Mouse (Mus musculus) MEL (cell line): ENCODE measurements around the gene Malsu1. TPM values are rescaled to one million over a fixed set of nuclear protein-coding genes. Genes with fewer than 3 reads are reported as not detected.

Experiments used
- DNase-seq: peaks from one replicate; pipeline ENCODE4 v3.0.0; 2011; ENCODE audit warnings: low read depth, low spot score
- H3K27ac ChIP-seq: 2 replicates; pipeline ENCODE4 v1.5.1; 2012; ENCODE audit warnings: low read depth, mild to moderate bottlenecking, control low read depth, low read length, moderate library complexity; ENCODE audit not compliant: control insufficient read depth
- H3K27me3 ChIP-seq, 2 experiments: fragments of 150-350 bp in 1 of 2; sonication (generic) in 1 of 2; 2 replicates each; pipeline ENCODE4 v1.6.1; 2012; ENCODE audit warnings: low read length in 2 of 2, mild to moderate bottlenecking in 2 of 2, improper control_type of control experiment in 1 of 2, moderate library complexity in 1 of 2; ENCODE audit not compliant: insufficient read depth in 2 of 2, control insufficient read depth in 1 of 2
- H3K36me3 ChIP-seq, 2 experiments: 2 replicates each; pipeline ENCODE4 v1.6.1; 2012 to 2014; ENCODE audit warnings: low read length in 2 of 2, improper control_type of control experiment in 1 of 2, inconsistent platforms in 1 of 2, mild to moderate bottlenecking in 1 of 2; ENCODE audit not compliant: insufficient read depth in 2 of 2, control insufficient read depth in 1 of 2
- H3K4me1 ChIP-seq, 2 experiments: fragments of 150-350 bp in 1 of 2; sonication (generic) in 1 of 2; 2 replicates each; pipeline ENCODE4 v1.6.1; 2012; ENCODE audit warnings: low read length in 2 of 2, improper control_type of control experiment in 1 of 2, mild to moderate bottlenecking in 1 of 2; ENCODE audit not compliant: insufficient read depth in 2 of 2, control insufficient read depth in 1 of 2
- H3K4me3 ChIP-seq, 2 experiments: fragments of 150-350 bp in 1 of 2; sonication (generic) in 1 of 2; 2 replicates each; pipeline ENCODE4 v1.5.1; 2012; ENCODE audit warnings: low read depth in 2 of 2, low read length in 2 of 2, mild to moderate bottlenecking in 2 of 2, moderate library complexity in 2 of 2, control low read depth in 1 of 2, improper control_type of control experiment in 1 of 2; ENCODE audit not compliant: control insufficient read depth in 1 of 2, insufficient read depth in 1 of 2
- H3K79me2 ChIP-seq: 2 replicates; pipeline ENCODE4 v1.6.1; 2012; ENCODE audit warnings: mild to moderate bottlenecking, low read length, moderate library complexity; ENCODE audit not compliant: control insufficient read depth, poor library complexity, insufficient read depth
- H3K9ac ChIP-seq: 2 replicates; pipeline ENCODE4 v1.6.1; 2012; ENCODE audit warnings: low read depth, mild to moderate bottlenecking, control low read depth, low read length, moderate library complexity; ENCODE audit not compliant: control insufficient read depth, poor library complexity, severe bottlenecking
- H3K9me3 ChIP-seq: fragments of 150-350 bp; sonication (generic); replicated peaks from 2 replicates; pipeline ENCODE4 v1.6.1; 2012; ENCODE audit warnings: mild to moderate bottlenecking, low read length, improper control_type of control experiment, moderate library complexity; ENCODE audit not compliant: insufficient read depth
- CHD2 ChIP-seq: IDR thresholded peaks from 2 replicates; pipeline ENCODE4 v1.6.1; 2011; ENCODE audit warnings: low read length, improper control_type of control experiment
- CTCF ChIP-seq, 3 experiments: IDR thresholded peaks in 2 of 3; conservative IDR thresholded peaks in 1 of 3; 2 replicates each; pipeline ENCODE4 v1.5.1; 2011 to 2012; ENCODE audit warnings: low read length in 3 of 3, low read depth in 2 of 3, mild to moderate bottlenecking in 2 of 3, improper control_type of control experiment in 1 of 3, inconsistent platforms in 1 of 3, mixed read lengths in 1 of 3, moderate library complexity in 1 of 3; ENCODE audit not compliant: control insufficient read depth in 1 of 3, insufficient read depth in 1 of 3, poor library complexity in 1 of 3, severe bottlenecking in 1 of 3
- E2F4 ChIP-seq: IDR thresholded peaks from 2 replicates; pipeline ENCODE4 v1.6.1; 2011; ENCODE audit warnings: low read depth, low read length, improper control_type of control experiment, borderline replicate concordance
- ELF1 ChIP-seq: IDR thresholded peaks from 2 replicates; pipeline ENCODE4 v1.6.1; 2014; ENCODE audit warnings: low read depth, mild to moderate bottlenecking, inconsistent platforms, low read length, improper control_type of control experiment, moderate library complexity
- ETS1 ChIP-seq: IDR thresholded peaks from 2 replicates; pipeline ENCODE4 v1.6.1; 2012; ENCODE audit warnings: low read depth, mild to moderate bottlenecking, inconsistent platforms, low read length, improper control_type of control experiment, moderate library complexity
- GABPA ChIP-seq: IDR thresholded peaks from 2 replicates; pipeline ENCODE4 v1.6.1; 2012; ENCODE audit warnings: low read depth, mild to moderate bottlenecking, inconsistent platforms, low read length, improper control_type of control experiment, moderate library complexity
- GATA1 ChIP-seq: IDR thresholded peaks from 2 replicates; pipeline ENCODE4 v1.6.1; 2011; ENCODE audit warnings: low read depth, low read length, improper control_type of control experiment
- HCFC1 ChIP-seq: IDR thresholded peaks from 2 replicates; pipeline ENCODE4 v1.6.1; 2012; ENCODE audit warnings: low read depth, mild to moderate bottlenecking, inconsistent platforms, low read length, improper control_type of control experiment, moderate library complexity
- KAT2A ChIP-seq: conservative IDR thresholded peaks from 2 replicates; pipeline ENCODE4 v1.6.1; 2012; ENCODE audit warnings: low read depth, low read length, improper control_type of control experiment, inconsistent platforms
- MAFK ChIP-seq: IDR thresholded peaks from 2 replicates; pipeline ENCODE4 v1.6.1; 2011; ENCODE audit warnings: low read depth, mild to moderate bottlenecking, low read length, improper control_type of control experiment, borderline replicate concordance
- MAZ ChIP-seq: IDR thresholded peaks from 2 replicates; pipeline ENCODE4 v1.6.1; 2012; ENCODE audit warnings: low read depth, mild to moderate bottlenecking, inconsistent platforms, low read length, improper control_type of control experiment
- MXI1 ChIP-seq: IDR thresholded peaks from 2 replicates; pipeline ENCODE4 v1.6.1; 2011; ENCODE audit warnings: mild to moderate bottlenecking, low read depth, low read length, improper control_type of control experiment
- MYB ChIP-seq: IDR thresholded peaks from 2 replicates; pipeline ENCODE4 v1.6.1; 2011; ENCODE audit warnings: mild to moderate bottlenecking, low read depth, low read length, improper control_type of control experiment
- MYC ChIP-seq: IDR thresholded peaks from 2 replicates; pipeline ENCODE4 v1.6.1; 2011; ENCODE audit warnings: low read depth, mild to moderate bottlenecking, low read length, improper control_type of control experiment, moderate library complexity
- NELFE ChIP-seq: IDR thresholded peaks from 2 replicates; pipeline ENCODE4 v1.6.1; 2011; ENCODE audit warnings: low read depth, low read length, improper control_type of control experiment
- NRF1 ChIP-seq: IDR thresholded peaks from 2 replicates; pipeline ENCODE4 v1.6.1; 2014; ENCODE audit warnings: low read depth, mild to moderate bottlenecking, inconsistent platforms, low read length, improper control_type of control experiment, moderate library complexity; ENCODE audit not compliant: poor library complexity, insufficient read depth, severe bottlenecking
- POLR2A ChIP-seq, 2 experiments: IDR thresholded peaks; 2 replicates each; pipeline ENCODE4 v1.6.1; 2011 to 2012; ENCODE audit warnings: low read length in 2 of 2, mild to moderate bottlenecking in 2 of 2, control low read depth in 1 of 2, improper control_type of control experiment in 1 of 2, low read depth in 1 of 2, moderate library complexity in 1 of 2; ENCODE audit not compliant: control insufficient read depth in 1 of 2, insufficient read depth in 1 of 2, poor library complexity in 1 of 2
- POLR2AphosphoS2 ChIP-seq: IDR thresholded peaks from 2 replicates; pipeline ENCODE4 v1.6.1; 2011; ENCODE audit warnings: low read length, improper control_type of control experiment
- POLR2AphosphoS5 ChIP-seq: IDR thresholded peaks from 2 replicates; pipeline ENCODE4 v1.6.1; 2012; ENCODE audit warnings: low read depth, borderline replicate concordance, mild to moderate bottlenecking, inconsistent platforms, low read length, moderate library complexity, mixed read lengths
- RAD21 ChIP-seq: IDR thresholded peaks from 2 replicates; pipeline ENCODE4 v1.6.1; 2011; ENCODE audit warnings: mild to moderate bottlenecking, low read depth, low read length, improper control_type of control experiment
- SIN3A ChIP-seq: IDR thresholded peaks from 2 replicates; pipeline ENCODE4 v1.6.1; 2012; ENCODE audit warnings: low read length, improper control_type of control experiment, inconsistent platforms
- TAL1 ChIP-seq: IDR thresholded peaks from 2 replicates; pipeline ENCODE4 v1.6.1; 2012; ENCODE audit warnings: mild to moderate bottlenecking, inconsistent platforms, low read length, moderate library complexity, mixed read lengths
- TCF12 ChIP-seq: IDR thresholded peaks from 2 replicates; pipeline ENCODE4 v1.6.1; 2014; ENCODE audit warnings: low read depth, mild to moderate bottlenecking, inconsistent platforms, low read length, improper control_type of control experiment, moderate library complexity
- ZC3H11A ChIP-seq: IDR thresholded peaks from 2 replicates; pipeline ENCODE4 v1.6.1; 2012; ENCODE audit warnings: low read depth, mild to moderate bottlenecking, inconsistent platforms, low read length, improper control_type of control experiment
- ZNF384 ChIP-seq: IDR thresholded peaks from 2 replicates; pipeline ENCODE4 v1.6.1; 2012; ENCODE audit warnings: low read depth, mild to moderate bottlenecking, inconsistent platforms, low read length, improper control_type of control experiment
- polyA plus RNA-seq, 2 experiments: library from polyadenylated mRNA; stranded (reverse) in 1 of 2; unstranded in 1 of 2; fragments of >175 nt in 1 of 2; fragments of >200 nt in 1 of 2; gene quantifications; 2 replicates each; pipeline versions ENCODE4 v1.2.1 to v1.2.4; 2012; ENCODE audit warnings: low replicate concordance in 2 of 2, low read depth in 1 of 2; ENCODE audit not compliant: insufficient read length in 2 of 2, insufficient read depth in 1 of 2, missing spikeins in 1 of 2
- total RNA-seq: library from RNA; depleted of rRNA; stranded (reverse); fragments of 300-350 nt; gene quantifications from 2 replicates; pipeline ENCODE4 v1.2.3, GENCODE M21; 2012

The Malsu1 gene
- total and polyA plus RNA-seq, 3 experiments: 27.8 to 60.7 TPM; not detected in 1

GRCm38 (mm10) chr6:49074117-49074490, 509 bp downstream of the Malsu1 start:
- peak overlapping the region; percentile 70 to 90 for H3K4me3 ChIP-seq
- DNase-seq: no peak
- peaks cover 3 to 11% of the 10 kb centered on the region in 2 experiments; a peak in 3 of 4 replicates for H3K4me1 ChIP-seq
- H3K36me3 ChIP-seq: peaks cover 2 to 7% of the 10 kb centered on the region in 2 experiments; a peak in 3 of 4 replicates
- peaks cover 21% of the 10 kb centered on the region for H3K79me2 ChIP-seq
- H3K27ac ChIP-seq: no peak overlapping the region
- peak overlapping the region; percentile 76 for H3K9ac ChIP-seq
- H3K9me3 ChIP-seq: no peaks in the 10 kb centered on the region
- TF ChIP-seq GATA1: no peak
- no peak for TF ChIP-seq MAZ
- no peak for TF ChIP-seq POLR2AphosphoS2
- no peak for TF ChIP-seq NELFE
- TF ChIP-seq E2F4: no peak
- no peak for TF ChIP-seq TAL1
- no peak for TF ChIP-seq CTCF (IDR thresholded peaks at IDR 0.05 in 2 of 3, conservative IDR thresholded peaks at IDR 0.05 in 1 of 3; ENCODE audit: control insufficient read depth in 1 of 3, insufficient read depth in 1 of 3, low read depth in 2 of 3, low read length in 3 of 3, poor library complexity in 1 of 3, severe bottlenecking in 1 of 3)
- TF ChIP-seq NRF1: no peak
- no peak for TF ChIP-seq ELF1
- TF ChIP-seq CHD2: no peak
- TF ChIP-seq MXI1: no peak
- TF ChIP-seq KAT2A: no peak
- no peak for TF ChIP-seq POLR2AphosphoS5
- TF ChIP-seq ZNF384: no peak
- TF ChIP-seq, all 39 proteins: peak for 0
- H3K27me3 ChIP-seq: peaks cover 0 to 2% of the 10 kb centered on the region in 2 experiments; a peak in 2 of 4 replicates

- TF ChIP-seq HCFC1 (no peak), TAL1 (no peak), MAFK (no peak), MYC (no peak), TCF12 (no peak), ETS1 (no peak), NRF1 (no peak), MXI1 (no peak), SIN3A (no peak), ZC3H11A (no peak), CTCF (IDR thresholded peaks at IDR 0.05 in 2 of 3, conservative IDR thresholded peaks at IDR 0.05 in 1 of 3; ENCODE audit: control insufficient read depth in 1 of 3, insufficient read depth in 1 of 3, low read depth in 2 of 3, low read length in 3 of 3, poor library complexity in 1 of 3, severe bottlenecking in 1 of 3) (no peak), POLR2A (IDR thresholded peaks at IDR 0.05; ENCODE audit: control insufficient read depth in 1 of 2, insufficient read depth in 1 of 2, low read depth in 1 of 2, low read length in 2 of 2, poor library complexity in 1 of 2) (no peak), RAD21 (no peak), MYB (no peak), GABPA (no peak)
Measured at GRCm38 (mm10) chr6:49077894-49078293, 4.3 kb downstream of the Malsu1 start.

More at GRCm38 (mm10) chr6:49077894-49078293, 4.3 kb downstream of the Malsu1 start:
- Histone ChIP-seq H3K4me1 (peaks cover 2 to 14% of the 10 kb centered on the region in 2 experiments; a peak in 3 of 4 replicates), H3K27me3 (no peaks in the 10 kb centered on the region), H3K27ac (no peak overlapping the region), H3K79me2 (peaks cover 21% of the 10 kb centered on the region), H3K9ac (no peak overlapping the region), H3K4me3 (no peak overlapping the region), H3K9me3 (no peaks in the 10 kb centered on the region), H3K36me3 (peaks cover 2 to 11% of the 10 kb centered on the region in 2 experiments; a peak in 3 of 4 replicates)
- DNase-seq: no peak
